Mouse (Mus musculus): ENCODE data around the gene H2afj.

DNA sequence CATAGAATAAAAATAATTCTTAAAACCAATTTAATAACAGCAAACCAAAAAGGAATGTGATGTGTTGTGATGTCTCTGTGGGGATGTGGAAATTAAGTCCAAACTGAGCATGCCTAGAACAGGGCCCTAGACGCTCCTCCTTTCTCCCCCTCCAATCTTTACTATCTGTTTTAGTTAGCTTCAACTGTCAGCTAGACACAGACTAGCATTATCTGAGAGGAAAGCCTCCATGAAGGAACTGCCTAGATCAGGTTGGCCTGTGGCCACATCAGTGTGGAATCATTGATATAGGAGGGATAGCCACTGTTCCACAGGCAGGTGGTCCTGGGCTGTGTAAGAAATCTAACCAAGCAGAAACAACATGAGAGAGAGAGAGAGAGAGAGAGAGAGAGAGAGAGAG lies 12.9 kb upstream of the H2afj start:
- TF ChIP-seq USF1 (IDR thresholded peaks at IDR 0.05; ENCODE audit: low read depth): no peak
- TF ChIP-seq POLR2AphosphoS2 (IDR thresholded peaks at IDR 0.05; ENCODE audit: insufficient read length, low read depth): no peak
- no peak for TF ChIP-seq POLR2A (IDR thresholded peaks at IDR 0.05; ENCODE audit: insufficient read length, low read depth)
- no peak for TF ChIP-seq E2F4 (IDR thresholded peaks at IDR 0.05; ENCODE audit: insufficient read depth)
- no peak for TF ChIP-seq MYOG (IDR thresholded peaks at IDR 0.05; ENCODE audit: control insufficient read depth in 1 of 3, insufficient read depth in 1 of 3, insufficient read length in 2 of 3, low read depth in 2 of 3)
- no peak for TF ChIP-seq MAX (IDR thresholded peaks at IDR 0.05; ENCODE audit: low read depth)

Data from myocyte (in vitro differentiated cells).